Comparison of ENCODE assay signal across 9 mouse cellular contexts in the genomic region with DNA sequence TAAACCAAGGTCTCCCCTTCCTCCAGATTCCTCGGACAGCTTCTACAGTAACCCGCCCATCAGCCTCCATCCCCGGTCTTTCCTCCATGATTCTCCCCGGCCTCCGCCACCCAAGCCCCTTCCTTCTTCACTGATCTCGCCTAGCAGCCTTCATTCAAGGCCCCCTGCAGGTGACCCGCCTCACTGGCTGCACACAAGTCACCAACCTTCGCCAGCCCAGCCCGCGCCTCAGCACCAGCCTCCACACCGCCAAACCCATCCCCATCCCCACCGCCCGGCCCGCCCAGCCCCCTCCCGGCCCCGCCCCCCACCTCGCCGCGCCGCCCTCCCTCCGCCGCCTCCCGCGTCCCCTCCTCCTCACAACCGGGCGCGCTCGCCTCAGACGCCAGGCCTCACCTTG. TPM values are rescaled to one million over a fixed set of nuclear protein-coding genes. Genes with fewer than 3 reads are reported as not detected.
DNase-seq lines count a peak whose midpoint lies in the region; ATAC-seq and TF ChIP-seq lines count a peak whose summit lies in the region.
"Had no signal": no experiment of that assay in that cellular context is flagged by ENCODE, and none has a peak within 500 bp of the region (broad histone marks: within the 10 kb centered on the region; RNA-seq: fewer than 3 reads in every experiment).

No protein-coding gene starts in this region.

- peak in 1 of 2 experiments; percentile 44 for DNase-seq in layer of hippocampus, adult 2 months (ENCODE audit: low spot score in 2 of 2)
- DNase-seq in layer of hippocampus, adult 9-11 months, result no peak
- DNase-seq in Patski (ENCODE audit: low read depth, low spot score), result no peak
- DNase-seq in embryo, embryonic 11.5 days (ENCODE audit: low read depth, low spot score), result peak; percentile 61
- DNase-seq in liver, embryonic 14.5 days (ENCODE audit: low read depth in 3 of 3, low spot score in 3 of 3), result peak; percentile 32 to 45 (median 41)
- peak; percentile 59 to 67 for DNase-seq in natural killer cell, adult 2 months (ENCODE audit: low spot score in 2 of 2)
- no peak for DNase-seq in urinary bladder, adult 2 months (ENCODE audit: low spot score)

- peak overlapping the region; percentile 86 for H3K9ac ChIP-seq in hindbrain, embryonic 16.5 days (ENCODE audit: low read depth, low read length)
- peak overlapping the region; percentile 82 for H3K9ac ChIP-seq in liver, embryonic 14.5 days (replicated peaks)

- ATAC-seq in Patski, result peak; percentile 29
- ATAC-seq in hindbrain, embryonic 16.5 days, result peak; percentile 75
- ATAC-seq in liver, embryonic 14.5 days (ENCODE audit: insufficient read depth), result peak; percentile 76

- H3K9me3 ChIP-seq in hindbrain, embryonic 16.5 days (ENCODE audit: control insufficient read depth, low read length), result no peaks in the 10 kb centered on the region
- no peaks in the 10 kb centered on the region for H3K9me3 ChIP-seq in liver, embryonic 14.5 days (ENCODE audit: control insufficient read depth, low read length)

- peak; percentile 56 for TF ChIP-seq CTCF in layer of hippocampus, adult 2 months (conservative IDR thresholded peaks at IDR 0.05)
- TF ChIP-seq CTCF in Patski (IDR thresholded peaks at IDR 0.05), result no peak
- TF ChIP-seq CTCF in liver, embryonic 14.5 days (IDR thresholded peaks at IDR 0.05; ENCODE audit: low read depth), result peak; percentile 58

- POLR2A ChIA-PET in Patski (lab: Charles Lee), result interaction anchor here (1.7 kb wide), 1 partner anchor 35 kb away, joined by 4 read pairs; no protein-coding TSS in a partner anchor

- H3K4me1 ChIP-seq in hindbrain, embryonic 16.5 days (ENCODE audit: control insufficient read depth, insufficient read depth, low read depth, low read length), result peaks cover 27% of the 10 kb centered on the region
- H3K4me1 ChIP-seq in liver, embryonic 14.5 days (replicated peaks; ENCODE audit: control insufficient read depth in 2 of 2, insufficient read depth in 2 of 2, low read length in 1 of 2), result peaks cover 6 to 14% of the 10 kb centered on the region in 2 experiments

- CTCF ChIA-PET in Patski (lab: Charles Lee), result interaction anchor here (1.1 kb wide), 1 partner anchor 64 kb away, joined by 3 read pairs; no protein-coding TSS in a partner anchor

- H3K4me2 ChIP-seq in hindbrain, embryonic 16.5 days (ENCODE audit: low read length), result peak overlapping the region; percentile 85
- peak overlapping the region; percentile 78 for H3K4me2 ChIP-seq in liver, embryonic 14.5 days (ENCODE audit: low read depth)

- in situ Hi-C loops in Patski (cut with MboI; ENCODE audit: low pct_unique_long_range_greater_than_20kb), result no loop called here

- no peak for TF ChIP-seq EP300 in liver, embryonic 14.5 days (IDR thresholded peaks at IDR 0.05; ENCODE audit: low read depth)

- under 1% methylated on average over 18 of the region's 29 CpGs for WGBS in hindbrain, embryonic 16.5 days
- WGBS in liver, embryonic 14.5 days (ENCODE audit: insufficient replicate concordance), result 0% methylated on average over 25 of the region's 29 CpGs

- peak overlapping the region; percentile 62 for H3K4me3 ChIP-seq in layer of hippocampus, adult 2 months
- H3K4me3 ChIP-seq in hindbrain, embryonic 16.5 days (ENCODE audit: low read length), result peak overlapping the region; percentile 65
- H3K4me3 ChIP-seq in liver, embryonic 14.5 days (ENCODE audit: insufficient read depth in 1 of 2, low read depth in 2 of 2, low read length in 2 of 2), result peak overlapping the region; percentile 79 to 94

- H3K27ac ChIP-seq in layer of hippocampus, adult 2 months, result peak overlapping the region; percentile 91
- peak overlapping the region; percentile 97 for H3K27ac ChIP-seq in hindbrain, embryonic 16.5 days (ENCODE audit: low read depth, low read length)
- no peak overlapping the region for H3K27ac ChIP-seq in liver, embryonic 14.5 days

- H3K36me3 ChIP-seq in hindbrain, embryonic 16.5 days (ENCODE audit: control insufficient read depth, insufficient read depth, low read length), result peaks cover 4% of the 10 kb centered on the region; the same call in 1 of the 2 replicates
- H3K36me3 ChIP-seq in liver, embryonic 14.5 days (replicated peaks; ENCODE audit: control insufficient read depth, insufficient read depth, low read depth), result no peaks in the 10 kb centered on the region

- H3K27me3 ChIP-seq in Patski, result no peaks in the 10 kb centered on the region
- H3K27me3 ChIP-seq in hindbrain, embryonic 16.5 days (replicated peaks; ENCODE audit: control insufficient read depth, insufficient read depth, low read length), result no peaks in the 10 kb centered on the region
- H3K27me3 ChIP-seq in liver, embryonic 14.5 days (ENCODE audit: control insufficient read depth, insufficient read depth, low read length), result no peaks in the 10 kb centered on the region

RNA-seq across cellular contexts. Expression of a gene that starts 0.3 kb away (rescaled TPM):
- 10 to 100 TPM; 21.2 to 22.5 TPM for total RNA-seq in layer of hippocampus, adult 2 months (2021)
- polyA plus RNA-seq in Patski (2021), result 30.1 TPM
- polyA plus RNA-seq in hindbrain, embryonic 16.5 days (2015; fragmentation: Nextera tagmentation; extraction: Ambion mirVana), result 21.5 and 22.7 TPM in 2 replicates
- polyA plus RNA-seq in liver, embryonic 14.5 days (2012; rRNA removed), result 16.8 and 17.1 TPM in 2 replicates
- polyA plus RNA-seq in liver, embryonic 14.5 days (2014; fragmentation: Nextera tagmentation; extraction: Ambion mirVana), result 2.5 and 3.2 TPM in 2 replicates
- 20.4 and 26.6 TPM in 2 replicates for polyA plus RNA-seq in urinary bladder, adult 2 months (2012; rRNA removed)

RNA-seq across cellular contexts. Expression of a gene that starts 21.6 kb away (rescaled TPM):
- total RNA-seq in layer of hippocampus, adult 2 months (2021), result not detected
- 4.9 TPM for polyA plus RNA-seq in Patski (2021)
- 0.51 and 0.55 TPM in 2 replicates for polyA plus RNA-seq in hindbrain, embryonic 16.5 days (2015; fragmentation: Nextera tagmentation; extraction: Ambion mirVana)
- 0.03 and 0.04 TPM in 2 replicates for polyA plus RNA-seq in liver, embryonic 14.5 days (2012; rRNA removed)
- polyA plus RNA-seq in liver, embryonic 14.5 days (2014; fragmentation: Nextera tagmentation; extraction: Ambion mirVana), result not detected in 2 replicates
- 0.66 and 1.1 TPM in 2 replicates for polyA plus RNA-seq in urinary bladder, adult 2 months (2012; rRNA removed)
- total RNA-seq: gastrocnemius, adult 8-10 months had no signal

RNA-seq across cellular contexts. Expression of a gene that starts 37.6 kb away (rescaled TPM):
- 10 to 100 TPM; 28.7 to 33.3 TPM for total RNA-seq in layer of hippocampus, adult 2 months (2021)
- polyA plus RNA-seq in Patski (2021), result 14.2 TPM
- polyA plus RNA-seq in hindbrain, embryonic 16.5 days (2015; fragmentation: Nextera tagmentation; extraction: Ambion mirVana), result 7.9 and 9.0 TPM in 2 replicates
- 4.6 and 5.0 TPM in 2 replicates for polyA plus RNA-seq in liver, embryonic 14.5 days (2012; rRNA removed)
- 1.5 and 2.6 TPM in 2 replicates for polyA plus RNA-seq in liver, embryonic 14.5 days (2014; fragmentation: Nextera tagmentation; extraction: Ambion mirVana)
- polyA plus RNA-seq in urinary bladder, adult 2 months (2012; rRNA removed), result 8.0 and 11.0 TPM in 2 replicates

RNA-seq across cellular contexts. Expression of a gene that starts 39.3 kb away (rescaled TPM):
- total RNA-seq in layer of hippocampus, adult 2 months (2021), result 1 to 10 TPM; 4.2 to 6.7 TPM
- 3.1 TPM for polyA plus RNA-seq in Patski (2021)
- polyA plus RNA-seq in hindbrain, embryonic 16.5 days (2015; fragmentation: Nextera tagmentation; extraction: Ambion mirVana), result 1.6 and 1.7 TPM in 2 replicates
- polyA plus RNA-seq in liver, embryonic 14.5 days (2012; rRNA removed), result 0.08 and 0.22 TPM in 2 replicates
- 0.16 TPM in 1 of 2 replicates, not detected in the other for polyA plus RNA-seq in liver, embryonic 14.5 days (2014; fragmentation: Nextera tagmentation; extraction: Ambion mirVana)
- polyA plus RNA-seq in urinary bladder, adult 2 months (2012; rRNA removed), result 2.0 and 2.3 TPM in 2 replicates

RNA-seq across cellular contexts. Expression of a gene that starts 43.5 kb away (rescaled TPM):
- 10 to 100 TPM; 53.2 to 57.8 TPM for total RNA-seq in layer of hippocampus, adult 2 months (2021)
- polyA plus RNA-seq in Patski (2021), result 54.7 TPM
- 53.3 and 54.5 TPM in 2 replicates for polyA plus RNA-seq in hindbrain, embryonic 16.5 days (2015; fragmentation: Nextera tagmentation; extraction: Ambion mirVana)
- 3.0 and 3.4 TPM in 2 replicates for polyA plus RNA-seq in liver, embryonic 14.5 days (2012; rRNA removed)
- 2.3 and 3.6 TPM in 2 replicates for polyA plus RNA-seq in liver, embryonic 14.5 days (2014; fragmentation: Nextera tagmentation; extraction: Ambion mirVana)
- polyA plus RNA-seq in urinary bladder, adult 2 months (2012; rRNA removed), result 18.5 and 22.3 TPM in 2 replicates

Comparison
In these comparisons a context has a peak if more than half of its experiments do, and no peak if none do; other contexts are left out.
1. DNase-seq: peak in embryo, embryonic 11.5 days (single experiment), liver, embryonic 14.5 days (3 of 3) and natural killer cell, adult 2 months (2 of 2); none in layer of hippocampus, adult 9-11 months (single experiment), Patski (single experiment) and urinary bladder, adult 2 months (single experiment).
2. Peak in every context shown above with its lines, with median percentiles within 50 percentile points of each other: H3K4me3 ChIP-seq and ATAC-seq.